Mouse (Mus musculus): ENCODE results near the gene Nsmce1. TPM values are rescaled to one million over a fixed set of nuclear protein-coding genes. Genes with fewer than 3 reads are reported as not detected.

The Nsmce1 gene
- polyA plus RNA-seq, 1 experiment from 2014 or later = 85.5 TPM

DNA sequence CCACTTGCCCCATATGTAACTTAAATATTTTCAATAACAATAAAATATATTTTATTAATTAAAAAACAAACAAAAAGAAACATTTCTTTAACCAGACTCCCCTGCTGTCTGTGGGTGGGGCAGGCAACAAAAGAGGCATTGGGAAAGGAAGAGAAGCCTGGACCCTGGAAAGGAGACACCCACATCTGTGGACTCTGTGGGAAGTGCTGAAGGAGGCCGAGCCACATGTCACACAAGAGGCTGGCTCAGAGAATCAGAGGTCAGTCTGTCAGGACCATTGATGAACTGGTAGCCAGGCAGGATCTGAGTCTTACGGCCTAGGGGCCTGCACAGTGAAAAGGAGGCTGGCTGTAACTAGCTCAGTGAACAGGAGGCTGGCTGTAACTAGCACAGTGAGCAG lies 29.2 kb downstream of the Nsmce1 start:
- Histone ChIP-seq H3K4me2 (ENCODE audit: low read length) (no peak overlapping the region), H3K4me1 (ENCODE audit: control insufficient read depth, insufficient read depth, low read length) (no peaks in the 10 kb centered on the region), H3K27ac (ENCODE audit: low read length) (no peak overlapping the region), H3K9ac (ENCODE audit: low read depth, low read length) (no peak overlapping the region), H3K27me3 (ENCODE audit: control insufficient read depth, insufficient read depth, low read depth, low read length) (no peaks in the 10 kb centered on the region), H3K36me3 (ENCODE audit: control insufficient read depth, insufficient read depth, low read length) (peaks cover 5% of the 10 kb centered on the region; the same call in 1 of the 2 replicates), H3K4me3 (ENCODE audit: low read depth, low read length) (no peak overlapping the region), H3K9me3 (replicated peaks; ENCODE audit: control insufficient read depth, low read length, poor library complexity, severe bottlenecking) (no peaks in the 10 kb centered on the region)
- 56% methylated on average over 2 of the region's 2 CpGs for WGBS
- no peak for ATAC-seq

GRCm38 (mm10) chr7:125453671-125454070 lies 37.7 kb downstream of the Nsmce1 start:
- ATAC-seq = no peak
- no peak overlapping the region for H3K27ac ChIP-seq (ENCODE audit: low read length)
- H3K4me2 ChIP-seq (ENCODE audit: low read length) = no peak overlapping the region
- H3K9me3 ChIP-seq (replicated peaks; ENCODE audit: control insufficient read depth, low read length, poor library complexity, severe bottlenecking) = no peaks in the 10 kb centered on the region
- no peak overlapping the region for H3K9ac ChIP-seq (ENCODE audit: low read depth, low read length)
- no peaks in the 10 kb centered on the region for H3K4me1 ChIP-seq (ENCODE audit: control insufficient read depth, insufficient read depth, low read length)
- H3K4me3 ChIP-seq (ENCODE audit: low read depth, low read length) = no peak overlapping the region
- WGBS = 96% methylated on average over 4 of the region's 4 CpGs
- H3K36me3 ChIP-seq (ENCODE audit: control insufficient read depth, insufficient read depth, low read length) = 0 out of 2 replicates have a peak, but pooled peaks cover 2% of the 10 kb centered on the region
- no peaks in the 10 kb centered on the region for H3K27me3 ChIP-seq (ENCODE audit: control insufficient read depth, insufficient read depth, low read depth, low read length)

GRCm38 (mm10) chr7:125451078-125451477 lies 40.3 kb downstream of the Nsmce1 start:
- H3K4me1 ChIP-seq (ENCODE audit: control insufficient read depth, insufficient read depth, low read length) = no peaks in the 10 kb centered on the region
- no peak overlapping the region for H3K9ac ChIP-seq (ENCODE audit: low read depth, low read length)
- H3K4me3 ChIP-seq (ENCODE audit: low read depth, low read length) = no peak overlapping the region
- H3K36me3 ChIP-seq (ENCODE audit: control insufficient read depth, insufficient read depth, low read length) = no peaks in the 10 kb centered on the region
- H3K4me2 ChIP-seq (ENCODE audit: low read length) = no peak overlapping the region
- ATAC-seq = no peak
- no peaks in the 10 kb centered on the region for H3K27me3 ChIP-seq (ENCODE audit: control insufficient read depth, insufficient read depth, low read depth, low read length)
- no peaks in the 10 kb centered on the region for H3K9me3 ChIP-seq (replicated peaks; ENCODE audit: control insufficient read depth, low read length, poor library complexity, severe bottlenecking)
- no peak overlapping the region for H3K27ac ChIP-seq (ENCODE audit: low read length)
- 83% methylated on average over 2 of the region's 2 CpGs for WGBS

GRCm38 (mm10) chr7:125450678-125451077 lies 40.7 kb downstream of the Nsmce1 start:
- no peaks in the 10 kb centered on the region for H3K36me3 ChIP-seq (ENCODE audit: control insufficient read depth, insufficient read depth, low read length)
- peaks cover 2% of the 10 kb centered on the region for H3K4me1 ChIP-seq (ENCODE audit: control insufficient read depth, insufficient read depth, low read length)
- no peak overlapping the region for H3K4me2 ChIP-seq (ENCODE audit: low read length)
- no peaks in the 10 kb centered on the region for H3K9me3 ChIP-seq (replicated peaks; ENCODE audit: control insufficient read depth, low read length, poor library complexity, severe bottlenecking)
- H3K4me3 ChIP-seq (ENCODE audit: low read depth, low read length) = no peak overlapping the region
- H3K27me3 ChIP-seq (ENCODE audit: control insufficient read depth, insufficient read depth, low read depth, low read length) = no peaks in the 10 kb centered on the region
- no peak overlapping the region for H3K27ac ChIP-seq (ENCODE audit: low read length)
- 94% methylated on average over 1 of the region's 1 CpGs for WGBS
- ATAC-seq = no peak
- H3K9ac ChIP-seq (ENCODE audit: low read depth, low read length) = no peak overlapping the region

- WGBS = 1% methylated on average over 61 of the region's 61 CpGs
- H3K36me3 ChIP-seq (ENCODE audit: control insufficient read depth, insufficient read depth, low read length) = no peaks in the 10 kb centered on the region
- H3K27ac ChIP-seq (ENCODE audit: low read length) = peak within 1 kb of the TSS; percentile 99
- peak; percentile 98 for ATAC-seq
- peaks cover 18% of the 10 kb centered on the region for H3K4me1 ChIP-seq (ENCODE audit: control insufficient read depth, insufficient read depth, low read length)
- H3K9me3 ChIP-seq (replicated peaks; ENCODE audit: control insufficient read depth, low read length, poor library complexity, severe bottlenecking) = no peaks in the 10 kb centered on the region
- peak within 1 kb of the TSS; percentile 67 for H3K4me3 ChIP-seq (ENCODE audit: low read depth, low read length)
- H3K27me3 ChIP-seq (ENCODE audit: control insufficient read depth, insufficient read depth, low read depth, low read length) = no peaks in the 10 kb centered on the region
- H3K9ac ChIP-seq (ENCODE audit: low read depth, low read length) = peak within 1 kb of the TSS; percentile 82
- H3K4me2 ChIP-seq (ENCODE audit: low read length) = peak within 1 kb of the TSS; percentile 89
These were observed 46.7 kb downstream of the Nsmce1 start, which contains the start of gene Kdm8 for GRCm38 (mm10) chr7:125444464-125445401. Gene Kdm8, plus strand, starts transcription at chr7:125444676.

DNA sequence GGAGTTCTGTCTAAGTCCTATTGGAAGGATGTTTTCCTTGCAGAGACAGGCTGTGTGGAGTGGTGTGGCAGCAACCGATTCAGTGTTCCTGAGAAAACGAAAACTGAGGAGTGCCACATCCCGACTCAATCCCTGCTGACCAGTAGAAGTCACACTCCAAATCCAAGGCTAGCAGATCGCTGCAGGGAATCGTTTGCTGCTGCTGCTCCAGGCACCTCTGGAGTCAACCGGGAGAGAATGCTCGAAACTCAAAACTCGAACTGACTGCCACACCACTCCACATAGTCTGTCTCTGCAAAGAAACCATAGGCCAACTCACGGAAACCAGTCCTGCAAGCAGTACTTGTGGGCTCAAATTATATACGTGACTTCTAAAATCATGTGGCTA lies 47.3 kb downstream of the Nsmce1 start:
- Histone ChIP-seq H3K4me3 (ENCODE audit: low read depth, low read length) (peak overlapping the region; percentile 67), H3K27me3 (ENCODE audit: control insufficient read depth, insufficient read depth, low read depth, low read length) (no peaks in the 10 kb centered on the region), H3K36me3 (ENCODE audit: control insufficient read depth, insufficient read depth, low read length) (no peaks in the 10 kb centered on the region), H3K4me2 (ENCODE audit: low read length) (peak overlapping the region; percentile 89), H3K4me1 (ENCODE audit: control insufficient read depth, insufficient read depth, low read length) (peaks cover 18% of the 10 kb centered on the region), H3K27ac (ENCODE audit: low read length) (peak overlapping the region; percentile 99), H3K9me3 (replicated peaks; ENCODE audit: control insufficient read depth, low read length, poor library complexity, severe bottlenecking) (no peaks in the 10 kb centered on the region), H3K9ac (ENCODE audit: low read depth, low read length) (peak overlapping the region; percentile 82)
- ATAC-seq = peak; percentile 23
- 23% methylated on average over 10 of the region's 10 CpGs for WGBS

DNA sequence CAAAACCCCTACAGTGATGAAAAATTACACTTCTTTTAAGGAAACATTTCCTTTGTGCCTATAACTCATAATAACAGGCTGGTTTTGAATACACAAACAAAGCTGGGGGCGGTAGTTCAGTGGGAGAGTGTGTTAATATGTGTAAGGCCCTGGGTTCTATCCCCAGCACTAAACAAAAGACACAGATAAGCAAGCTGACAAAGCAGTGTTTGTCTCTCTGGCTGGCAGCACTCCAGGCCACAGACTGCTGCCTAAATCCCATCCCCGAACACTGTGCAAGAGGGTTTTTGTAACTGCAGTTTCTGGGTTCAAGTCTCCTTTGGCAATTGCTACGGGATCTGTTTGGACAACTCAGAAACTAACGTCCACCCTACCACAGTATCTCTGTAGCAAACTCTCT lies 49.1 kb downstream of the Nsmce1 start:
- no peak overlapping the region for H3K4me3 ChIP-seq (ENCODE audit: low read depth, low read length)
- H3K9me3 ChIP-seq (replicated peaks; ENCODE audit: control insufficient read depth, low read length, poor library complexity, severe bottlenecking) = no peaks in the 10 kb centered on the region
- H3K4me2 ChIP-seq (ENCODE audit: low read length) = no peak overlapping the region
- 66% methylated on average over 4 of the region's 4 CpGs for WGBS
- H3K27me3 ChIP-seq (ENCODE audit: control insufficient read depth, insufficient read depth, low read depth, low read length) = no peaks in the 10 kb centered on the region
- H3K27ac ChIP-seq (ENCODE audit: low read length) = no peak overlapping the region
- H3K4me1 ChIP-seq (ENCODE audit: control insufficient read depth, insufficient read depth, low read length) = peaks cover 18% of the 10 kb centered on the region
- ATAC-seq = no peak
- H3K36me3 ChIP-seq (ENCODE audit: control insufficient read depth, insufficient read depth, low read length) = no peaks in the 10 kb centered on the region
- H3K9ac ChIP-seq (ENCODE audit: low read depth, low read length) = no peak overlapping the region

DNA sequence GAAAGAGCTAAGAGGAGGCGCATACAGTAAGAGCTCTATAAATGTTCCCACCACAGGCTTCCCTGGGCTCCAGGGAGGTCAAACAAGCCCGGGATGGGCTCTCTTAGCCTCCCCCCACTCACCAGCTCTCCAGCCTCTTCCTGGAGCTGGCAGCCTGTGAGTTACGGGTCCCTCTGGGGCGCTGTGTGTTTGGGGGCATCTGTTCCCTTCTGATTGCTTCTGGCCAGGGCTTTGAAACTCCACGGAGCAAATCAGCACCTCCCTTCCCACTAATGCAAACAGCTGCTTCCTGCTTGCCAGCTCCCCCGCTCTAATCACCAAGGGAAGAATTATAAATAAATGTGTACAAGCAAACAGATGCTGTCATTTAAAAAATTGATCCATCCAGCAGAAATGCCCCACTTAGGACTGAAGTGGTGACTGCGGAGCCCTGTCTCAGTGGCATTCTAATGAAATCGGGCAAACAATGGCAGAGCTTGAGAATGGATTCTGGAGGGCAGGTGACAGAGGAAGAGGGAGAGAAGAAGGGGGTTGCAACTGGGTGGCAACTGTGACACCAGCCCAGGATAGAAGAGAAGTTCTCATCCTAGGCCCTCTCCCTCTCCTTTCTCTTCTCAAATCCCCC lies 56.6 kb downstream of the Nsmce1 start:
- Histone ChIP-seq H3K36me3 (ENCODE audit: control insufficient read depth, insufficient read depth, low read length) (no peaks in the 10 kb centered on the region), H3K9me3 (replicated peaks; ENCODE audit: control insufficient read depth, low read length, poor library complexity, severe bottlenecking) (no peaks in the 10 kb centered on the region), H3K27ac (ENCODE audit: low read length) (no peak overlapping the region), H3K9ac (ENCODE audit: low read depth, low read length) (no peak overlapping the region), H3K4me3 (ENCODE audit: low read depth, low read length) (no peak overlapping the region), H3K4me2 (ENCODE audit: low read length) (no peak overlapping the region), H3K27me3 (ENCODE audit: control insufficient read depth, insufficient read depth, low read depth, low read length) (no peaks in the 10 kb centered on the region), H3K4me1 (ENCODE audit: control insufficient read depth, insufficient read depth, low read length) (no peaks in the 10 kb centered on the region; the same call in 1 of the 2 replicates)
- no peak for ATAC-seq
- 44% methylated on average over 8 of the region's 8 CpGs for WGBS

- Histone ChIP-seq H3K4me1 (ENCODE audit: control insufficient read depth, insufficient read depth, low read length) (no peaks in the 10 kb centered on the region; the same call in 1 of the 2 replicates), H3K4me3 (ENCODE audit: low read depth, low read length) (no peak overlapping the region), H3K27me3 (ENCODE audit: control insufficient read depth, insufficient read depth, low read depth, low read length) (no peaks in the 10 kb centered on the region), H3K27ac (ENCODE audit: low read length) (no peak overlapping the region), H3K36me3 (ENCODE audit: control insufficient read depth, insufficient read depth, low read length) (no peaks in the 10 kb centered on the region), H3K4me2 (ENCODE audit: low read length) (no peak overlapping the region), H3K9me3 (replicated peaks; ENCODE audit: control insufficient read depth, low read length, poor library complexity, severe bottlenecking) (no peaks in the 10 kb centered on the region), H3K9ac (ENCODE audit: low read depth, low read length) (no peak overlapping the region)
- no peak for ATAC-seq
- WGBS = 92% methylated on average over 3 of the region's 3 CpGs
These were observed 57.5 kb downstream of the Nsmce1 start for GRCm38 (mm10) chr7:125433874-125434273.

Data from midbrain, embryonic 16.5 days (tissue).